Mouse (Mus musculus) lung, adult 2 months (tissue): Measurements from ENCODE around the gene Psen2.

Experiments
- CTCF ChIP-seq: fragments of 200-500 bp; IDR thresholded peaks from 2 replicates; pipeline ENCODE4 v1.5.1; 2011; ENCODE audit warnings: mild to moderate bottlenecking, low read length, control low read depth; ENCODE audit not compliant: insufficient read depth
- POLR2A ChIP-seq: fragments of 200-500 bp; IDR thresholded peaks from 2 replicates; pipeline ENCODE4 v1.6.1; 2011; ENCODE audit warnings: low read depth, mild to moderate bottlenecking, control low read depth, low read length, borderline replicate concordance; ENCODE audit errors: extremely low read depth

GRCm38 (mm10) chr1:180178340-180178739 lies 84.9 kb downstream of the Psen2 start:
- TF ChIP-seq POLR2A (no peak), CTCF (no peak)
